Mouse (Mus musculus) liver, embryonic 12.5 days (tissue): ENCODE data around the gene Coa3. TPM values are rescaled to one million over a fixed set of nuclear protein-coding genes. Genes with fewer than 3 reads are reported as not detected.

Experiments
- ATAC-seq: fragments of 200-750 bp; cut with Nextera tagmentation; 2 replicates; pipeline ENCODE4 v1.8.0; 2017; ENCODE audit warnings: moderate number of reproducible peaks, mild to moderate bottlenecking, moderate library complexity
- H3K27ac ChIP-seq: fragments of 300-500 bp; sonication (generic); 2 replicates; pipeline ENCODE4 v1.5.1; 2016; ENCODE audit warnings: mild to moderate bottlenecking
- H3K27me3 ChIP-seq: fragments of 300-500 bp; sonication (generic); replicated peaks from 2 replicates; pipeline ENCODE4 v1.6.1; 2016; ENCODE audit warnings: mild to moderate bottlenecking, moderate library complexity
- H3K36me3 ChIP-seq: fragments of 300-500 bp; sonication (generic); 2 replicates; pipeline ENCODE4 v1.6.1; 2016; ENCODE audit warnings: mild to moderate bottlenecking, moderate library complexity
- H3K4me1 ChIP-seq: fragments of 300-500 bp; sonication (generic); 2 replicates; pipeline ENCODE4 v1.6.1; 2016
- H3K4me2 ChIP-seq: fragments of 300-500 bp; sonication (generic); 2 replicates; pipeline ENCODE4 v1.6.1; 2016; ENCODE audit warnings: mild to moderate bottlenecking, moderate library complexity
- H3K4me3 ChIP-seq: fragments of 300-500 bp; sonication (generic); 2 replicates; pipeline ENCODE4 v1.5.1; 2016; ENCODE audit warnings: mild to moderate bottlenecking, moderate library complexity
- H3K9ac ChIP-seq: fragments of 300-500 bp; sonication (generic); 2 replicates; pipeline ENCODE4 v1.6.1; 2016; ENCODE audit warnings: mild to moderate bottlenecking, moderate library complexity
- H3K9me3 ChIP-seq: fragments of 300-500 bp; sonication (generic); replicated peaks from 2 replicates; pipeline ENCODE4 v1.6.1; 2016; ENCODE audit warnings: mild to moderate bottlenecking, moderate library complexity
- WGBS: fragments of 180-500 bp; shearing (Covaris S2); methylation state at CpG from one replicate; pipeline ENCODE4 v1.1.7; 2016; ENCODE audit not compliant: insufficient replicate concordance; 5-methylcytosine and 5-hydroxymethylcytosine counted together
- polyA plus RNA-seq: library from polyadenylated mRNA; unstranded; fragments of >200 nt; fragmentation: Nextera tagmentation; extraction: Ambion mirVana; gene quantifications from 2 replicates; pipeline ENCODE4 v1.2.1, GENCODE M21; 2016

Coa3 gene
- polyA plus RNA-seq, 1 experiment from 2014 or later: 144 TPM

DNA sequence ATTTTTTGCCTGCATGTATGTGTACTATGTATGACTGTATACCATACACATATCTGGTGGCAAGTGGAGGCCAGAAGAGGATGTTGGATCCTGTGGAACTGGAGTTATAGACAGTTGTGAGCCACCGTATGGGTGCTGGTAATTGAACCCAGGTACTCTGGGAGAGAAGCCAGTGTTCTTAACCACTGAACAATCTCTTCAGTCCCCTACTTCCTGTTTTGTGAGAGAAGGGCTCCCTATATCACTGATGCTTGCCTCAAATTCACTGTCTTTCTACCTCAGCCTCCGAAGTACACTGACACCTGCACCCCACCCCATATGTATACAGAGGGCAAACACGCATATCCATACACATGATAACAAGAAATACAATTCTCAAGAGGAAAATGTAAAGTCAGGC is 32.2 kb upstream of the Coa3 start:
- H3K36me3 ChIP-seq: no peaks in the 10 kb centered on the region
- no peak overlapping the region for H3K4me2 ChIP-seq
- ATAC-seq: no peak
- H3K4me1 ChIP-seq: peaks cover 29% of the 10 kb centered on the region
- H3K27ac ChIP-seq: no peak overlapping the region
- no peaks in the 10 kb centered on the region for H3K9me3 ChIP-seq
- H3K4me3 ChIP-seq: no peak overlapping the region
- 70% methylated on average over 3 of the region's 3 CpGs for WGBS
- H3K9ac ChIP-seq: no peak overlapping the region
- H3K27me3 ChIP-seq: peaks cover 15% of the 10 kb centered on the region; the same call in 1 of the 2 replicates

DNA sequence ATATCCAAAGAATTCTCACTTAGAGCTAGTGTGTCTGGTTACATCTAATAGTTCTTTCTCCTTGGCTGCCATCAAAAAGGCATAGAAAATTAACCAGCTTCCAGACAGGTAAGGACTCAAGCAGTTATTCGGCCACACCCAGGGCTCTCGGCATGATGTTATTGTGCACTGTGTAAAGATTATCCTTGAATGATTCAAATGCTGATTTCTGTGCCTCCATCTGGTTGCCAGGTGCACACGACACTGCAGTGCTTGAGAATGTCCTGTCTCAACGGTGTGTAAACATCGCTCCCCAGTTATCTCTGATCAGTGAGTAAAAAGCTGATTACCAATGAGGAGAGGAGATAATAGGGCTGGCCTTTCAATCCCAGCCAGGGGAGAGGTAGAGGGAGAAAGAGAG is 28.8 kb upstream of the Coa3 start:
- H3K9me3 ChIP-seq: no peaks in the 10 kb centered on the region
- no peak overlapping the region for H3K27ac ChIP-seq
- 37% methylated on average over 5 of the region's 5 CpGs for WGBS
- peaks cover 8% of the 10 kb centered on the region; the same call in 1 of the 2 replicates for H3K4me1 ChIP-seq
- no peaks in the 10 kb centered on the region for H3K36me3 ChIP-seq
- ATAC-seq: no peak
- peaks cover 17% of the 10 kb centered on the region; the same call in 1 of the 2 replicates for H3K27me3 ChIP-seq
- no peak overlapping the region for H3K4me2 ChIP-seq
- no peak overlapping the region for H3K4me3 ChIP-seq
- no peak overlapping the region for H3K9ac ChIP-seq

DNA sequence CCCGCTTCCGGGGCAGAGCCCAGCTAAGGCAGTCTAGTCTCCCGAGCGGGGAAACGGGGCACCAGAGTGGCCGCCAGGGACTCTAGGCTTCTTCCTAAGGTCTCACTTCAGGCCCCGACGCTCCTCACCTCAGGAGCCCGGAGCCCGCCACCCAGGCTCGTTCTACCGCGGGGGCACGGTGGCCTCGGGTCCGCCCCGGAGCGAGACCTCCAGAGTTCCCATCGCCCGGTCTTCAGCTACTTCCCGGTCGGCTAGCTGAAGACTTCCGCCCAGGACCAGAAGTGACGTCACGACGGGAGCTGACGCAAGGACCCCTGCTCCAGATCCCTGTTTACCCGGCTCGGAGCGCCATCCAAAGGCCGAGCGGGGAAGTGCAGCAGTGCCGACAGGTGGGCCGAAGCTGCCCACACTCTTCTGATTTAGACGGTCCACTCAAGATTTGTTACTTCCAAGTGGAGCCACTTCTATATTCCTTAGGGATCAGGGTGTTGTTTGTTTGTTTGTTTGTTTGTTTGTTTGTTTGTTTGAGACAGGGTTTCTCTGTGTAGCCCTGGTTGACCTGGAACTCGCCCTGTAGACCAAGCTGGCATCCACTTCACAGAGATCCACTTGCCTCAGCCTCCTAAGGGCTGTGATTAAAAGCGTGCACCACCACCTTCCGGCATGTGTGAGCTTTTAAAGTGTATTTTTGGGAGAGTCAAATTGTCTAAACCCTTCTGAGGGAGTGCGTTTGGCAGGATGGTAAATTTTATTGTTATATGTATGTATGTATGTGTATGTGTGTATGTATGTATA is 23.3 kb upstream of the Coa3 start, which contains the start of gene Becn1:
Gene Becn1, minus strand, starts transcription at position 283 of the 795 bp plus-strand sequence.
- ATAC-seq: peak; percentile 94
- H3K4me3 ChIP-seq: peak within 1 kb of the TSS; percentile 96
- 8% methylated on average over 39 of the region's 39 CpGs for WGBS
- H3K9me3 ChIP-seq: no peaks in the 10 kb centered on the region
- peak within 1 kb of the TSS; percentile 86 for H3K27ac ChIP-seq
- peaks cover 11% of the 10 kb centered on the region; the same call in 1 of the 2 replicates for H3K27me3 ChIP-seq
- peak within 1 kb of the TSS; percentile 92 for H3K4me2 ChIP-seq
- H3K36me3 ChIP-seq: peaks cover 31% of the 10 kb centered on the region
- H3K9ac ChIP-seq: peak within 1 kb of the TSS; percentile 95
- H3K4me1 ChIP-seq: peaks cover 37% of the 10 kb centered on the region

DNA sequence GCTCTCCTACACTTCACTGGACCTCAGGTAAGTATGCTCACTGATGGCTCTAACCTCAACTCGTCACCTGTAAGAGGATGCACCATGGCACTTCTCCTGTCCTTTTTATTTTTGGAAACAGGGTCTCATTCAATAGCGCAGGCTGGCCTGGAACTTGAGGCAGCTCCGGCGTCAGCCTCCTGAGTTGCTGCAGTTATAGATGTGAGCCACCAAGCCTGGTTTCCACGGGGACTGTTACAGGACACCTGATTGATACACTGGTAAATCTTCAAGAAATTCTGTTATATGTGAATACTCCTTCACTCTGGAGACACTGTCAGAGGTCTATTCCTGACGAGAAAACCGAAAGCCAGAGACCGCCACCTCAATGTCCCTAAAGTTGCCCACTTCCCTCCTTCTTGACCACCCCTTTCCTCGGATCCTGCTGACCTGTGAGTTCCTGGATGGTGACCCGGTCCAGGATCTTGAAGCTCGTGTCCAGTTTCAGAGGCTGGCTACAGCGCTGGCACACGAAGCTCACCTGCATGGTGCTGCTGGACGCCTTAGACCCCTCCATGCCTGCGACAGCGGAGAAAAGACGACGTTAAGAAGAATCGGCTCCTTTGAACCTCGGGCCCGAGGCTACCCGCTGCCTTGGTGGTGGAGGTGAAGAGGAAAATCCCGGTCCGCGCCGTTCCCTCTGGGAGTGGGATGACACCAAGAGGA is 22.5 kb upstream of the Coa3 start:
- peak; percentile 50 for ATAC-seq
- peak overlapping the region; percentile 96 for H3K4me3 ChIP-seq
- peak overlapping the region; percentile 95 for H3K9ac ChIP-seq
- H3K9me3 ChIP-seq: no peaks in the 10 kb centered on the region
- H3K4me2 ChIP-seq: peak overlapping the region; percentile 92
- peak overlapping the region; percentile 86 for H3K27ac ChIP-seq
- 7% methylated on average over 26 of the region's 26 CpGs for WGBS
- H3K27me3 ChIP-seq: peaks cover 5% of the 10 kb centered on the region; the same call in 1 of the 2 replicates
- H3K36me3 ChIP-seq: peaks cover 38% of the 10 kb centered on the region
- H3K4me1 ChIP-seq: peaks cover 37% of the 10 kb centered on the region

DNA sequence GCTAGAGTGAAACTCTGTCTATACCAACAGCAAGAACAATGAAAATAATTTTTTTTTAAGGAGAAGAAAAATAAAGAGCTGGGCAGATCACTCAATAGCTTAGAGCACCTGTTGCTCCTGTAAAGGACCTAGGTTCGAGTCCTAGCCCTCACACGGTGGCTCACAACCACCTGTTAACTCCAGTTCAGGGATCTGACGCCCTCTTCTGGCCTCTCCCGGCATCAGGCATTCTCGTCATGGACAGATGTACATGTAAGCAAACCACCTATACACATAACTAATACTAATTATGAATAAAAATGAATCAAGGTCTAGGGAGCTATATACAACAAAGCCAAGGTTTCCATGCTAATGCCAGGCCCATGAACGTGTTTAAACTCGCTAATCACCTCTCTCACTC is 22.0 kb upstream of the Coa3 start:
- Histone ChIP-seq H3K4me3 (peak overlapping the region; percentile 96), H3K9me3 (no peaks in the 10 kb centered on the region), H3K27me3 (no peaks in the 10 kb centered on the region), H3K9ac (peak overlapping the region; percentile 95), H3K4me1 (peaks cover 37% of the 10 kb centered on the region), H3K36me3 (peaks cover 44% of the 10 kb centered on the region), H3K27ac (peak overlapping the region; percentile 86), H3K4me2 (peak overlapping the region; percentile 92)
- 55% methylated on average over 7 of the region's 7 CpGs for WGBS
- no peak for ATAC-seq

DNA sequence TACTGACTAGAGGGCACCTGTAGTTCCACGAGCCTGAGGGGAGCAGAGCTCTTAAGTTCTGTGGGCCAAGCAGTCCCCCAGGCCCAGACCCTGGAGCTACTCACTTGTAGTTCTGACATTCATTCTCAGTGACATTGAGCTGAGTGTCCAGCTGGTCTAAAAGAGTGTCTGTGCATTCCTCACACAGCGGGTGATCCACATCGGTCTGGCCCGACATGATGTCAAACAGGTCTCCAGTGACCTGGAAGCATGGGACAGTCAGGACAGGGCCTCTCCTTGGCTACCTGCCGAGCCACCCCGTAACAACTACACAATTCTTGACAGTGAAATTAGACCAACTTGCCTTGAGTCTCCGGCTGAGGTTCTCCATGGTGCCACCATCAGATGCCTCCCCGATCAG is 16.3 kb upstream of the Coa3 start:
- 89% methylated on average over 8 of the region's 8 CpGs for WGBS
- Histone ChIP-seq H3K27me3 (no peaks in the 10 kb centered on the region), H3K36me3 (peaks cover 99% of the 10 kb centered on the region), H3K4me2 (no peak overlapping the region), H3K27ac (no peak overlapping the region), H3K4me1 (peaks cover 13% of the 10 kb centered on the region), H3K4me3 (no peak overlapping the region), H3K9ac (no peak overlapping the region), H3K9me3 (no peaks in the 10 kb centered on the region)
- no peak for ATAC-seq

DNA sequence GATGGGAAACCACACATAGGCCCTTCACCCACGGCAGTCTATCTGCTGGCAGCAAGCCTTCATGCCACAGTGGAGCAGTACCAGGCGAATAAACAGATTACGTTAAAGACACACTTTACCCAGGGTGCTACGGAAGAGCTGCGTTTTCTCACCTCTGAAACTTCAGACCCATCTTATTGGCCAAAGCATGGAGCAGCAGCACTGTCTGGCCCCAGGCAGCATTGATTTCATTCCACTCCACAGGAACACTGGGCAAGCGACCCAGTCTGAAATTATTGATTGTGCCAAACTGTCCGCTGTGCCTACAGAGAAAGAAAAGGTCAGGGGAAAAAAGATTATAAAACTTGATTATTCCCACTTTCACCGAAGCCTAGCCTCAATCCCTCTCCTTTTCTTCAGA is 12.3 kb upstream of the Coa3 start:
- Histone ChIP-seq H3K9ac (no peak overlapping the region), H3K27me3 (no peaks in the 10 kb centered on the region), H3K4me2 (no peak overlapping the region), H3K27ac (no peak overlapping the region), H3K9me3 (no peaks in the 10 kb centered on the region), H3K4me1 (no peaks in the 10 kb centered on the region), H3K36me3 (peaks cover 98% of the 10 kb centered on the region), H3K4me3 (no peak overlapping the region)
- no peak for ATAC-seq
- WGBS: 92% methylated on average over 8 of the region's 8 CpGs

DNA sequence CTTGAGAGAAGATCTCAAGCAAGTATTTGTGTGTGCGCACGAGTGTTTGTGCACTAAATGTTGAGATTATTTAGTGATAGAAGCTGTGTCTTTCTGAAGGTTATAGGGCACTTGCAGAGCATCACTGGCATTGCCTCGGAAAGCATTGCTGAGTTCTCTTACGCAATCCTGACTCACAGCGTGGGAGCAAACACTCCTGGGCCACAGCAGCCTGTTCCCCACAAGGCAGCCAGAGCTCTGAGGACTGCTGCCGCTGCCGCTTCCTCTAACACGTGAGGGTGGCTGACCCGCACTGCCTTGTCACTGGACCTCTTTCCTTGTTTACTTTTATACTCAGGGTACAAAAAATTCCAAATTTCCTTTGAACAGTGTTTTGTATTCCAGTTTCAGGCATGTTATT is 8.4 kb upstream of the Coa3 start:
- Histone ChIP-seq H3K4me3 (no peak overlapping the region), H3K4me1 (peaks cover 4% of the 10 kb centered on the region; the same call in 1 of the 2 replicates), H3K9me3 (no peaks in the 10 kb centered on the region), H3K27me3 (no peaks in the 10 kb centered on the region), H3K27ac (no peak overlapping the region), H3K36me3 (peaks cover 77% of the 10 kb centered on the region), H3K4me2 (no peak overlapping the region), H3K9ac (no peak overlapping the region)
- 64% methylated on average over 9 of the region's 9 CpGs for WGBS
- ATAC-seq: no peak

DNA sequence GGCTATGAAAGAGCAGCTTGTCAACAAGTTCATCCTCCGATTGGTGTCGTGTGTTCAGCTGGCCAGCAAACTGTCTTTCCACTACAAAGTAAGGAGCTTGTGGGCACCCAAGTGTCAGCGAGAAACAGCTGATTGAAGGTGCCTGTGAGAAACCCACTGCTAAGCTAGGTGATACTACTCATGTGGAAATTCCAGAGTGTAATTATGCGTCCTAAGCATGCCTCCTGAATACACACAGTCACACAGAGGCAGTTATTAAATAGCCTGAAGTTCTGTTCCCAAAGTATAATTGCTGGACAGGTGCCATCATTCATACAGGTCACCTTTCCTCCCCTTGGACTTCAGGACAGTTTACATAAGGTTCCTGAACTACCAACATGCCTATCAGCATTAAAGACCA is 4.9 kb upstream of the Coa3 start:
- no peak overlapping the region for H3K4me3 ChIP-seq
- no peak for ATAC-seq
- WGBS: 69% methylated on average over 4 of the region's 4 CpGs
- peaks cover 6% of the 10 kb centered on the region; the same call in 1 of the 2 replicates for H3K27me3 ChIP-seq
- no peak overlapping the region for H3K27ac ChIP-seq
- peaks cover 42% of the 10 kb centered on the region for H3K36me3 ChIP-seq
- H3K4me2 ChIP-seq: no peak overlapping the region
- peaks cover 14% of the 10 kb centered on the region for H3K4me1 ChIP-seq
- H3K9me3 ChIP-seq: no peaks in the 10 kb centered on the region
- H3K9ac ChIP-seq: no peak overlapping the region

DNA sequence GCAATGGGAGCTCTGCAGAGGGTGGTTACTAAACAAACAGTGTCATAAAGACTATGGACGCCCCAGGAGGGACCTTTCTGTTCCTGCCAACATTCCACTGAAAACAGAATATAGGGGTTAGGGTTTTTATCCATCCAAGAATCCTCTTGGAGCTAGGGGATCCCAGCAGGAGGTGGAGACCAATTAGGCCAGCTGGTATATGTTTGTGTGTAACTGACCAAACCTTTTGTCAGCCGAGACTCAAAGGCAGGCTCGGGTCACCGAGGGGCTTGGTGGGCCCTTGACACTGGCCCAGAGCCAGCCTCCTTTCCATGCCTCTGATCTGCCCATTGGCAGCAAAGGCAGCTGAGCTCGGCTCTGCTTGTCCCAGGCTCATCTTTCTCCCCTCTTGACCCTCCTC is 4.0 kb upstream of the Coa3 start:
- Histone ChIP-seq H3K27me3 (peaks cover 6% of the 10 kb centered on the region; the same call in 1 of the 2 replicates), H3K4me1 (peaks cover 17% of the 10 kb centered on the region), H3K36me3 (peaks cover 33% of the 10 kb centered on the region), H3K27ac (no peak overlapping the region), H3K9ac (no peak overlapping the region), H3K9me3 (no peaks in the 10 kb centered on the region), H3K4me2 (no peak overlapping the region), H3K4me3 (no peak overlapping the region)
- ATAC-seq: no peak
- WGBS: 57% methylated on average over 5 of the region's 5 CpGs

DNA sequence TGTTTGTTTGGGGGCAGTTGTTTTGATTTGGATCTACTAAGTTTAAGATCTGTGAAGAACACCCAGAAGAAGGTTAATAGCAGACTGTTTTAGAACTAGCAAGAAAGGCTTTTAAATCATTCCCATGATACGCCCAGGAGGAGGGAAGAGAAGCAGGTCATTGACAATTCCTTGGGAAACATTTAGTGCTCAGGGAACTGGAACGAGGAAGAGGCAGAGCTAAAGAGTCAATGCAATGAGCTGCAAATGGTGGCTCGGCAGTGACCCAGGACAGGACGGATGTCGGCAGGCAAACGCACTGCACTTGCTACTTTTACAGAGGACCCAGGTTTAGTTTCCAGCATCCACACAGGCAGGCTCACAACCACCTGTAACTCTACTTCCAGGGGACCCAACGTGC is 1.9 kb upstream of the Coa3 start:
- Histone ChIP-seq H3K27me3 (peaks cover 6% of the 10 kb centered on the region; the same call in 1 of the 2 replicates), H3K9me3 (no peaks in the 10 kb centered on the region), H3K4me3 (no peak overlapping the region), H3K27ac (no peak overlapping the region), H3K4me2 (no peak overlapping the region), H3K4me1 (peaks cover 38% of the 10 kb centered on the region), H3K36me3 (peaks cover 31% of the 10 kb centered on the region), H3K9ac (no peak overlapping the region)
- ATAC-seq: no peak
- WGBS: 59% methylated on average over 7 of the region's 7 CpGs

DNA sequence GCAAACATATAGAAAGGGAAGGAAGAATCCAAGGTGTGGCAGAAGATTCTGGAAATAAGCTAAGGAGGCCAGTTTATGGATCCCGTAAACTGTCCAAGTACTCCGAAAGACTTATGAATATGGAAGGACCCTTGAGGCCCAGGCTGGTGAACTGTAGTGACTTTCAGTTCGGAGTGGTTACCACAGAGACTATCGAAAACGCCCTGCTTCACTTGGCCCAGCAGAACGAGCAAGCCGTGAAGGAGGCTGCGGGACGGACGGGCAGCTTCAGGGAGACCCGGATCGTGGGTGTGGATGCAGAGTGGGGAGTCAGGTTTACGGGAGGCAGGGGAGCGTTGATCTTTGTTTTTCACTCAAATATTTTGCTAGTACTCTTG is 267 bp upstream of the Coa3 start:
- no peaks in the 10 kb centered on the region for H3K9me3 ChIP-seq
- peak; percentile 53 for ATAC-seq
- peak overlapping the region; percentile 85 for H3K4me3 ChIP-seq
- 52% methylated on average over 14 of the region's 14 CpGs for WGBS
- peak overlapping the region; percentile 88 for H3K4me2 ChIP-seq
- peaks cover 6% of the 10 kb centered on the region; the same call in 1 of the 2 replicates for H3K27me3 ChIP-seq
- peaks cover 22% of the 10 kb centered on the region for H3K36me3 ChIP-seq
- peak overlapping the region; percentile 83 for H3K9ac ChIP-seq
- H3K27ac ChIP-seq: peak overlapping the region; percentile 84
- H3K4me1 ChIP-seq: peaks cover 38% of the 10 kb centered on the region
